In genomic region chr8:122537812-122538211, GRCm38 (mm10) we compare ENCODE assay signal across 10 mouse cellular contexts. TPM values are rescaled to one million over a fixed set of nuclear protein-coding genes. Genes with fewer than 3 reads are reported as not detected.
DNase-seq lines count a peak whose midpoint lies in the region; ATAC-seq lines count a peak whose summit lies in the region.
"Had no signal": no experiment of that assay in that cellular context is flagged by ENCODE, and none has a peak within 500 bp of the region (broad histone marks: within the 10 kb centered on the region; RNA-seq: fewer than 3 reads in every experiment).

No protein-coding gene starts in this region.

- H3K4me3 ChIP-seq in lung, embryonic 16.5 days (ENCODE audit: low read length) = no peak overlapping the region
- no peak overlapping the region for H3K4me3 ChIP-seq in embryonic facial prominence, embryonic 10.5 days
- no peak overlapping the region for H3K4me3 ChIP-seq in limb, embryonic 10.5 days
- no peak overlapping the region for H3K4me3 ChIP-seq in stomach, embryonic 15.5 days (replicated peaks)
- H3K4me3 ChIP-seq: midbrain, embryonic 13.5 days; neural tube, embryonic 15.5 days had no signal

- H3K36me3 ChIP-seq in lung, embryonic 16.5 days (ENCODE audit: control insufficient read depth, insufficient read depth, low read length) = no peaks in the 10 kb centered on the region
- H3K36me3 ChIP-seq in embryonic facial prominence, embryonic 10.5 days (replicated peaks) = peaks cover 13% of the 10 kb centered on the region; the same call in 1 of the 2 replicates
- peaks cover 10% of the 10 kb centered on the region for H3K36me3 ChIP-seq in limb, embryonic 10.5 days
- no peaks in the 10 kb centered on the region for H3K36me3 ChIP-seq in stomach, embryonic 15.5 days
- H3K36me3 ChIP-seq: midbrain, embryonic 13.5 days; neural tube, embryonic 15.5 days had no signal

- no peak for ATAC-seq in lung, embryonic 16.5 days (ENCODE audit: low read depth)
- peak; percentile 80 for ATAC-seq in stomach, embryonic 15.5 days (ENCODE audit: insufficient read depth, low FRiP score, low read depth)
- ATAC-seq: midbrain, embryonic 13.5 days had no signal

- peaks cover 30% of the 10 kb centered on the region for H3K4me1 ChIP-seq in lung, embryonic 16.5 days (replicated peaks; ENCODE audit: control insufficient read depth, insufficient read depth, low read length)
- H3K4me1 ChIP-seq in embryonic facial prominence, embryonic 10.5 days = peaks cover 41% of the 10 kb centered on the region
- H3K4me1 ChIP-seq in limb, embryonic 10.5 days = peaks cover 31% of the 10 kb centered on the region
- H3K4me1 ChIP-seq in stomach, embryonic 15.5 days = peaks cover 20% of the 10 kb centered on the region
- H3K4me1 ChIP-seq: midbrain, embryonic 13.5 days; neural tube, embryonic 15.5 days had no signal

- H3K27ac ChIP-seq in lung, embryonic 16.5 days (ENCODE audit: low read length) = peak overlapping the region; percentile 97
- peak overlapping the region; percentile 60 for H3K27ac ChIP-seq in embryonic facial prominence, embryonic 10.5 days (replicated peaks)
- H3K27ac ChIP-seq in limb, embryonic 10.5 days = 0 out of 2 replicates have a peak overlapping the region, but pooled peaks have one; percentile 47
- peak overlapping the region; percentile 79 for H3K27ac ChIP-seq in stomach, embryonic 15.5 days
- H3K27ac ChIP-seq: midbrain, embryonic 13.5 days; neural tube, embryonic 15.5 days had no signal

- peak overlapping the region; percentile 49; the same call in 1 of the 2 replicates for H3K9ac ChIP-seq in lung, embryonic 16.5 days (ENCODE audit: low read length)
- H3K9ac ChIP-seq in stomach, embryonic 15.5 days = no peak overlapping the region
- H3K9ac ChIP-seq: midbrain, embryonic 13.5 days; neural tube, embryonic 15.5 days had no signal

- intact Hi-C loops in left cerebral cortex, postnatal 25 days (cut with DNase I) = no loop called here

- H3K27me3 ChIP-seq in lung, embryonic 16.5 days (ENCODE audit: control insufficient read depth, insufficient read depth, low read depth, low read length) = no peaks in the 10 kb centered on the region
- H3K27me3 ChIP-seq in embryonic facial prominence, embryonic 10.5 days (replicated peaks; ENCODE audit: low read depth, poor library complexity, severe bottlenecking) = no peaks in the 10 kb centered on the region
- H3K27me3 ChIP-seq in limb, embryonic 10.5 days (ENCODE audit: low read depth, poor library complexity, severe bottlenecking) = no peaks in the 10 kb centered on the region
- H3K27me3 ChIP-seq in stomach, embryonic 15.5 days (replicated peaks) = no peaks in the 10 kb centered on the region
- H3K27me3 ChIP-seq: midbrain, embryonic 13.5 days; neural tube, embryonic 15.5 days had no signal

- 52% methylated on average over 2 of the region's 2 CpGs for WGBS in lung, embryonic 16.5 days
- WGBS in embryonic facial prominence, embryonic 10.5 days = 91% methylated on average over 2 of the region's 2 CpGs
- whole genome bisulfite sequencing in limb, embryonic 10.5 days = 85% methylated on average over 2 of the region's 2 CpGs
- 57% methylated on average over 2 of the region's 2 CpGs for WGBS in stomach, embryonic 15.5 days

- no peak for DNase-seq in lung, postnatal 25 days (ENCODE audit: low spot score)
- no peak for DNase-seq in embryonic facial prominence, embryonic 10.5 days (ENCODE audit: low spot score)
- no peak for DNase-seq in limb, embryonic 10.5 days (ENCODE audit: low spot score)
- no peak for DNase-seq in adrenal gland, adult 18-20 months (ENCODE audit: low spot score in 2 of 2)
- no peak for DNase-seq in left cerebral cortex, postnatal 25 days (ENCODE audit: low spot score in 2 of 2)
- DNase-seq: kidney, adult 2 months had no signal

- no peak overlapping the region for H3K4me2 ChIP-seq in lung, embryonic 16.5 days (ENCODE audit: low read depth, low read length)
- H3K4me2 ChIP-seq in stomach, embryonic 15.5 days = no peak overlapping the region; the same call in 1 of the 2 replicates
- H3K4me2 ChIP-seq: midbrain, embryonic 13.5 days; neural tube, embryonic 15.5 days had no signal

- H3K9me3 ChIP-seq in lung, embryonic 16.5 days (ENCODE audit: control insufficient read depth, low read length) = no peaks in the 10 kb centered on the region
- no peaks in the 10 kb centered on the region for H3K9me3 ChIP-seq in embryonic facial prominence, embryonic 10.5 days
- H3K9me3 ChIP-seq in limb, embryonic 10.5 days (replicated peaks) = no peaks in the 10 kb centered on the region
- H3K9me3 ChIP-seq in stomach, embryonic 15.5 days = no peaks in the 10 kb centered on the region
- H3K9me3 ChIP-seq: midbrain, embryonic 13.5 days; neural tube, embryonic 15.5 days had no signal

RNA-seq across cellular contexts. Expression of gene Piezo1, which starts 13.3 kb away (rescaled TPM):
- 23.3 and 30.0 TPM in 2 replicates for polyA plus RNA-seq in lung, embryonic 16.5 days (2015; fragmentation: Nextera tagmentation; extraction: Ambion mirVana)
- 8.5 and 9.0 TPM in 2 replicates for polyA plus RNA-seq in embryonic facial prominence, embryonic 10.5 days (2016; fragmentation: Nextera tagmentation; extraction: Ambion mirVana)
- polyA plus RNA-seq in limb, embryonic 10.5 days (2016; fragmentation: Nextera tagmentation; extraction: Ambion mirVana) = 10.7 and 11.8 TPM in 2 replicates
- polyA plus RNA-seq in stomach, embryonic 15.5 days (2015; fragmentation: Nextera tagmentation; extraction: Ambion mirVana) = 12.8 and 16.3 TPM in 2 replicates
- total RNA-seq in adrenal gland, adult 18-20 months (2021) = 10 to 100 TPM; 14.1 to 28.4 TPM
- total RNA-seq in left cerebral cortex, postnatal 25 days (2021) = 1 to 10 TPM; 5.6 to 6.3 TPM

RNA-seq across cellular contexts. Expression of gene Cdt1, which starts 30.0 kb away (rescaled TPM):
- polyA plus RNA-seq in lung, embryonic 16.5 days (2015; fragmentation: Nextera tagmentation; extraction: Ambion mirVana) = 39.1 and 41.1 TPM in 2 replicates
- polyA plus RNA-seq in embryonic facial prominence, embryonic 10.5 days (2016; fragmentation: Nextera tagmentation; extraction: Ambion mirVana) = 70.0 and 76.4 TPM in 2 replicates
- polyA plus RNA-seq in limb, embryonic 10.5 days (2016; fragmentation: Nextera tagmentation; extraction: Ambion mirVana) = 68.9 and 75.6 TPM in 2 replicates
- polyA plus RNA-seq in stomach, embryonic 15.5 days (2015; fragmentation: Nextera tagmentation; extraction: Ambion mirVana) = 34.9 and 37.0 TPM in 2 replicates
- total RNA-seq in adrenal gland, adult 18-20 months (2021) = 1 to 10 TPM; 4.7 to 4.9 TPM
- 1 to 10 TPM; 1.7 to 3.1 TPM for total RNA-seq in left cerebral cortex, postnatal 25 days (2021)

RNA-seq across cellular contexts. Expression of gene Aprt, which starts 38.9 kb away (rescaled TPM):
- polyA plus RNA-seq in lung, embryonic 16.5 days (2015; fragmentation: Nextera tagmentation; extraction: Ambion mirVana) = 279 and 290 TPM in 2 replicates
- 296 and 300 TPM in 2 replicates for polyA plus RNA-seq in embryonic facial prominence, embryonic 10.5 days (2016; fragmentation: Nextera tagmentation; extraction: Ambion mirVana)
- polyA plus RNA-seq in limb, embryonic 10.5 days (2016; fragmentation: Nextera tagmentation; extraction: Ambion mirVana) = 285 and 308 TPM in 2 replicates
- polyA plus RNA-seq in stomach, embryonic 15.5 days (2015; fragmentation: Nextera tagmentation; extraction: Ambion mirVana) = 354 and 399 TPM in 2 replicates
- 10 to 100 TPM; 71.3 to 71.7 TPM for total RNA-seq in adrenal gland, adult 18-20 months (2021)
- total RNA-seq in left cerebral cortex, postnatal 25 days (2021) = 10 to 100 TPM; 56.6 to 60.4 TPM

Comparison
In these comparisons a context has a peak if more than half of its experiments do, and no peak if none do; other contexts are left out.
1. H3K27ac ChIP-seq: peak in every context shown above with its lines; median percentile 97 in lung, embryonic 16.5 days; 79 in stomach, embryonic 15.5 days; 60 in embryonic facial prominence, embryonic 10.5 days; 47 in limb, embryonic 10.5 days.